Mouse (Mus musculus): ENCODE data around the gene Slco2a1. TPM values are rescaled to one million over a fixed set of nuclear protein-coding genes. Genes with fewer than 3 reads are reported as not detected.

The Slco2a1 gene
- polyA plus RNA-seq, 1 experiment from 2014 or later: 0.17 TPM

DNA sequence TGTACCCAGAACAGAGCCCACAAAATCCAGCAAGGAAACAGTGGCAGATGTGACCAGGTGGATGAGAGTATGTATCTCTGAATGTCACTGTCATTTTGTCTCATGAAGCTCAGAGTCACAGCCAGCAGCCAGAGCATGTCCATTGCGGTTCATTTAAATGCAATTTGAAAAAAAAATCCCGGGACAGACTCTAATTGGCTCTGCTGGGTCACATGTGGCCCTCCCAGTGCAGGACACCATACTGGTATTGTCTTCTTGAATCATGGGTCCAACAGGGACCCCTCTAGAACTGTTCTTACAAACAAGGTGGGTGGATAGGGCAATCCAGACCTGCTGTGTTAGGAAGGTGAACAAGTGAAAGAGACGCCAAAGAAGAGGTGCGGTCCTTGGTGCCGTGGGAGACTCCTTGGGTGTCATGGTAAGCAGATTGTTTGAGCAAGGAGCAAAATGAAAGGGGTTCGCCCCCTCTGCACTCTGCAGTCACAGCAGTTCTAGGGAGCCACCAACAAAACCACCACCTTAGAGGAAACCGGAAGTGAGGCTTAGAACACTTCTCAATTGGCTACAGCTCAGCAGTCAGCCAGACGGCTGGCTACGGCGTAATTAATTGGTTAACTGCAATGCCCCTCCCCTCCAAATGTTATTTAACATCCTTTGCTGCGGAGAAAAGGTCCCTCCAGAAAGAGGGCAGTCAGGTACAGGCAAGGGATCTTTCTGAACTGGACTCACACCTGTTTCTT, 38.8 kb downstream of the Slco2a1 start:
- H3K9me3 ChIP-seq (replicated peaks): no peaks in the 10 kb centered on the region
- peaks cover 7% of the 10 kb centered on the region for H3K4me1 ChIP-seq
- H3K36me3 ChIP-seq: no peaks in the 10 kb centered on the region
- DNase-seq (ENCODE audit: low spot score): no peak
- H3K27ac ChIP-seq (replicated peaks): no peak overlapping the region
- 80% methylated on average over 11 of the region's 11 CpGs for WGBS
- H3K27me3 ChIP-seq (ENCODE audit: low read depth, poor library complexity, severe bottlenecking): no peaks in the 10 kb centered on the region
- H3K4me3 ChIP-seq: no peak overlapping the region

DNA sequence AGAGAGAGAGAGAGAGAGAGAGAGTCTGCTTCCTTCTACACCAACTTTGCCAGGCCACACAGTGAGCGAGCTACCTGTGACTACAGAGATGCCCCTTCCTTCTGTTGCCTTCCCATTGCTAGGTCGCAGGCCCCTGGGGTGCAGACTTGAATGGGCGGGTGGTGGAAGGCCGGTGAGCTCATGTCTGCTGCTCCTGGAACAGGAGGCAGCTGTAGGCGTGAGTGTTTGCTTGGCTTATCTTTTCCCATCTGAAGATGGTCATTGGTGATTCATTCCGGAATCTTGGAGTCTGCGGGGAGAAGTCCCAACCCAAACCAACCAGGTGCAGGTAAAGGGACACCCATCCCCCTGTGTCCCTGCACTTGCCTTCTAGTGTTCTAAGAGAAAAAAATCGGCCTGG, 40.5 kb downstream of the Slco2a1 start:
- peaks cover 7% of the 10 kb centered on the region for H3K4me1 ChIP-seq
- H3K27me3 ChIP-seq (ENCODE audit: low read depth, poor library complexity, severe bottlenecking): no peaks in the 10 kb centered on the region
- no peaks in the 10 kb centered on the region for H3K36me3 ChIP-seq
- no peak overlapping the region for H3K27ac ChIP-seq (replicated peaks)
- 60% methylated on average over 8 of the region's 8 CpGs for WGBS
- H3K9me3 ChIP-seq (replicated peaks): no peaks in the 10 kb centered on the region
- no peak overlapping the region for H3K4me3 ChIP-seq
- DNase-seq (ENCODE audit: low spot score): no peak

DNA sequence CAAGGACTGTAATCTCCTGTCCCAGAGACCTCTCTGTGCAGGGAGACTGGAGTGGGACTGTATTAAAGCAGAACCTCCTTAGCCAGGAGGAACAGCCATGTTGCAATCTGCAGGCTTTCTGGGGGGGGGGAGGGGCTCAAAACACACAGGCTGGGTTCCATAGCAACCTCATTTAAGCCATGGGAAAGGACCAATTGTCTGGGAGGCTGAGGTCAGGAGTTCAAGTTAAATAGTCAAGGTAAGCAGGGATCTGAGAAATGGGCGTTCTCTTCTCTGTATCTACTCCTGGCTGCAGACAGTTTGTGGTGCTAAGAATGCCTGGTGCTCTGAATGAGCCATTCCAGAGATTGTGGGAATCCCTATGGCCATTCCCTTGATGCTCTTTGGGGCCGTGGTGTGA, 41.5 kb downstream of the Slco2a1 start:
- H3K27ac ChIP-seq (replicated peaks): no peak overlapping the region

DNA sequence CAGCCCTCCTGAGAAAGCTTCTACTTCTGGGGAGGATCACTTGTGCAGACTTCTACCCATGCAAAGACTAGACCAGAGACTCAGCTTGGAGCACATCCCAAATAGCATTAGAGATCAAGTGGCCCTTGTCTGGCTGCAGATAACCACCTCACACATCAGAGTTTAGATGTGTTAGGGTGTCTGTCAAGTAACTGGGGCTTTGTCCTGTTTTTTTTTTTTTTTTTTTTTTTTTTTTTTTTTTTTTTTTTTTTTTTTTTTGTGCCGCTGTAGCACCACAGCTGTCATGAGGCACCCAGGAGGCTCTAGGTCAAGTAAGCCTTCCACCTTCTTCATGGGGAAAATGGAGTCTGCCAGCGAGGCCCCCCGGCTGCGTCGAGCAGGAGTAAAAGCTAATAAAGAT, 42.7 kb downstream of the Slco2a1 start:
- Histone ChIP-seq H3K27me3 (ENCODE audit: low read depth, poor library complexity, severe bottlenecking) (no peaks in the 10 kb centered on the region), H3K27ac (replicated peaks) (no peak overlapping the region), H3K4me3 (no peak overlapping the region), H3K36me3 (no peaks in the 10 kb centered on the region), H3K4me1 (peaks cover 7% of the 10 kb centered on the region), H3K9me3 (replicated peaks) (no peaks in the 10 kb centered on the region)
- no peak for DNase-seq (ENCODE audit: low spot score)
- 88% methylated on average over 5 of the region's 5 CpGs for WGBS

More for the DNA sequence above, 41.5 kb downstream of the Slco2a1 start:
- Histone ChIP-seq H3K27me3 (ENCODE audit: low read depth, poor library complexity, severe bottlenecking) (no peaks in the 10 kb centered on the region), H3K4me1 (peaks cover 7% of the 10 kb centered on the region), H3K36me3 (no peaks in the 10 kb centered on the region), H3K4me3 (no peak overlapping the region), H3K9me3 (replicated peaks) (no peaks in the 10 kb centered on the region)
- no peak for DNase-seq (ENCODE audit: low spot score)
- 75% methylated on average over 2 of the region's 2 CpGs for WGBS

DNA sequence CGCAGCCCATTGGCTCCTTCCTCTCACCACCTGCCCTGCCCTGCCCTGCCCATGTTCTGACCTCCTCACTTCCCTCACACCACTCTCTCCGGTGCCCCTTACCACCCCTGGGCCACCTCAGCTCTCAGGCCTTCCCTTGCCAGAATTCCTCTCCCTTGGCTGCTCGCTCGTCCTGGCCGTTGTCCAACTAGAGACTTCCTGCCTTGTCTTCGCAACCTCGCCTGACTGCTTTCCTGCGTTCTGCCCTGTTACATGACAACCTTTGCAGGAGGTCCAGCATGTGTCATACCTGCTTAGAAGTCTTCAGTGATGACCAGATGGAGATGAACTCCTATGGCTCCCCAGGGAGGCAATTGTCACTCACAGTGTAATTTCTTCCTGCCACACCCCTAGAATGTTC, 43.7 kb downstream of the Slco2a1 start:
- 90% methylated on average over 8 of the region's 8 CpGs for WGBS
- no peak overlapping the region for H3K27ac ChIP-seq (replicated peaks)

DNA sequence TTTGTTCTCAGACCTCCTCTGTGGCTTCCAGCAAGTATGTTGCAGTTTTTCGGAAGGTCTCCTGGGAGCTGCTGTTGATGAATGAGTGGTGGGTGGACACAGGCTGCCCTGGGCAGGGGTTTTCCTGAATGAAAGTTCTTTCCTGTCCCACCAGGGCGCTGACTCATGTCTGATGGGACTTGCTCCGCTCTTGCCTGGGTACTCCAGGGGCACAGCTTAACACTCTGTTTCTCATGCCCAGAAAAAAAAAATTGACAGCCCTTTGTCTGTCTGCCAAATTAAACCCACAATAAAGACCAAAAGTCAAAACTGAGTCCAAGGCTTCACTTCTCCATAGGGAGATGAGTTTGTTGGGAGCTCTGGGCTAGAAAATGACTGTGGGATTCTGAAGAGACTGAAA, 44.9 kb downstream of the Slco2a1 start:
- no peak overlapping the region for H3K4me3 ChIP-seq
- no peaks in the 10 kb centered on the region for H3K9me3 ChIP-seq (replicated peaks)
- no peak for DNase-seq (ENCODE audit: low spot score)
- no peaks in the 10 kb centered on the region for H3K36me3 ChIP-seq
- peaks cover 7% of the 10 kb centered on the region for H3K4me1 ChIP-seq
- 83% methylated on average over 3 of the region's 3 CpGs for WGBS
- no peaks in the 10 kb centered on the region for H3K27me3 ChIP-seq (ENCODE audit: low read depth, poor library complexity, severe bottlenecking)
- no peak overlapping the region for H3K27ac ChIP-seq (replicated peaks)

More for the DNA sequence above, 43.7 kb downstream of the Slco2a1 start:
- no peaks in the 10 kb centered on the region for H3K27me3 ChIP-seq (ENCODE audit: low read depth, poor library complexity, severe bottlenecking)
- no peak overlapping the region for H3K4me3 ChIP-seq
- H3K4me1 ChIP-seq: peaks cover 7% of the 10 kb centered on the region
- H3K36me3 ChIP-seq: no peaks in the 10 kb centered on the region
- no peaks in the 10 kb centered on the region for H3K9me3 ChIP-seq (replicated peaks)
- no peak for DNase-seq (ENCODE audit: low spot score)

DNA sequence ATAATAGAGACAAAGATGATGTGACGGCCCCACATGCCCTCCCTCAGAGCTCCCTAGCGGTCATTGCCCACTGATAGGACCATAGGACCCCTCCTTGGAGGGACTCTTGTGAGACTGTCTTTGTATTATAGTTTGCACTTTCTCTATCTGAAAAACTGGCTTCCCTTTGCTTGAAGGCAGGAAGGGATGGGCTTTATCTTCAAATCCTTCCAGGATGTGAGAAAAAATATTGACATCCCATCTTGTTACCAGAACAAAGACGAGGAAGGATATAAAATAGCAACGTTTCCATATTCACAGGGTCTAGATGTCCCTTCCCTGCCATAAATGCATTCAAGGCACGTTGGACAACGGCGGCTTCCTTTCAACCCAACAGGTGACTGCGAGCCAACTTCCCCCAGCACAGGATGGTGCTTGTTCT, 48.5 kb downstream of the Slco2a1 start:
- H3K36me3 ChIP-seq: no peaks in the 10 kb centered on the region
- 88% methylated on average over 8 of the region's 8 CpGs for WGBS

DNA sequence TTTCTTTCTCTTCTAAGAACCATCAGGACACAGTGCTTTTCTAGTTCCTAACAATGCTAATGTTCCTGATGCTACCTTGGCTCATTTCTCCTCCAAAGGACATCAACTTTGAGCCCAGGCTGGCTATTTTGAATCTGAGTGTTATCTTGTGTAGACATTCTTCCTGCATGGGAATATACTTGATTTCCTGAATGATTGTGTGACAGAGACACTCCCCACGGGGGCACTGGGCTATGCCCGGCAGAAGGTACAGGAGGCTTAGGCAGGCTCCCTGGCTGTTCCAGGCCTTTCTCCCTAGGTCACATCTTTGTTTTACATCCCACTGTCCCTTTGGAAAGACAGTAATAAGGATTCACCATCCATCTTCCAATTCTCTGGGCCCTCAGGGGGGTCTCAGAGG, 49.8 kb downstream of the Slco2a1 start:
- H3K36me3 ChIP-seq: no peaks in the 10 kb centered on the region
- no peak overlapping the region for H3K4me3 ChIP-seq
- DNase-seq (ENCODE audit: low spot score): no peak
- no peaks in the 10 kb centered on the region for H3K27me3 ChIP-seq (ENCODE audit: low read depth, poor library complexity, severe bottlenecking)
- H3K9me3 ChIP-seq (replicated peaks): no peaks in the 10 kb centered on the region
- 78% methylated on average over 2 of the region's 2 CpGs for WGBS
- H3K27ac ChIP-seq (replicated peaks): no peak overlapping the region
- no peaks in the 10 kb centered on the region for H3K4me1 ChIP-seq

More for the DNA sequence above, 48.5 kb downstream of the Slco2a1 start:
- Histone ChIP-seq H3K9me3 (replicated peaks) (no peaks in the 10 kb centered on the region), H3K27ac (replicated peaks) (no peak overlapping the region), H3K4me1 (no peaks in the 10 kb centered on the region), H3K27me3 (ENCODE audit: low read depth, poor library complexity, severe bottlenecking) (no peaks in the 10 kb centered on the region), H3K4me3 (no peak overlapping the region)
- no peak for DNase-seq (ENCODE audit: low spot score)

DNA sequence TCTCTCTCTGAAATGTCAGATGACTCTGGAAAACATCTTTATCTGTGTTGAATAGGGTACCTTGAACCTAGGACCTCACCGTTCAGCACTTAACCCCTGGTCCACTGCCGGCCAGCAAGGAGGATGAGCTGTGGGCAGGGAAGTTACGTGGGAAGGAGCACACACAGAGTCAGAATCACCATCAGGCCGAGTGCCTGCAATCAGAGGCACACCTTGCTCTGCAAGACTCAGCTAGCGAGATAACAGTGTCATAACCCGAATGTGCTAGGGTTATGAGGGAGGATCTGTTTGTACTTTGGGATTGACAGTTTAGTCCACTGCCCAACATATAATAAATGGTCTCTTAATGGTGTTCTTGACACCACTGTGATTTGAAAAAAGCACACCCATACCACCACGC, 50.2 kb downstream of the Slco2a1 start:
- H3K36me3 ChIP-seq: no peaks in the 10 kb centered on the region
- 88% methylated on average over 7 of the region's 7 CpGs for WGBS
- no peaks in the 10 kb centered on the region for H3K27me3 ChIP-seq (ENCODE audit: low read depth, poor library complexity, severe bottlenecking)
- H3K9me3 ChIP-seq (replicated peaks): no peaks in the 10 kb centered on the region
- DNase-seq (ENCODE audit: low spot score): no peak
- no peaks in the 10 kb centered on the region for H3K4me1 ChIP-seq
- no peak overlapping the region for H3K27ac ChIP-seq (replicated peaks)
- no peak overlapping the region for H3K4me3 ChIP-seq

DNA sequence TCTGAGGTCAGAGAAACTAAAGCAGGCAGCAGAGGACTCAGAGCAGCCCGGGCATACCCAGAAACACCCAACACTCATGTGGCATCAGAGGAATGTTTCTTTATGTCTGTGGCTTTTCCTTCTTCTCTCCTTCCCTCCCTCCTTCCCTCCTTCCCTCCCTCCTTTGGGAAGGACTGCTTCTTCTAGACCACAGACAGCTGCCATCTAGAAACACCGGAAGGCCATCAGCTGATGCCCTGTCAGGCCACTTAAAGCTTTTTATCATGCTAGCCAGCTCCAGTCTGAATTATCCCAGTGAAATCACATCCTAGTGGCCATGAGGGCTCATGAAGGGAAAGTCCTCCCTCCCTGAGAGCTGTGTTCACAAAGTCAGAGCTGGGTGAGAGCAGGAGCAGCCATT, 52.1 kb downstream of the Slco2a1 start:
- DNase-seq (ENCODE audit: low spot score): no peak
- Histone ChIP-seq H3K27ac (replicated peaks) (no peak overlapping the region), H3K9me3 (replicated peaks) (no peaks in the 10 kb centered on the region), H3K36me3 (no peaks in the 10 kb centered on the region), H3K4me1 (no peaks in the 10 kb centered on the region), H3K27me3 (ENCODE audit: low read depth, poor library complexity, severe bottlenecking) (no peaks in the 10 kb centered on the region), H3K4me3 (no peak overlapping the region)
- WGBS: 87% methylated on average over 2 of the region's 2 CpGs

DNA sequence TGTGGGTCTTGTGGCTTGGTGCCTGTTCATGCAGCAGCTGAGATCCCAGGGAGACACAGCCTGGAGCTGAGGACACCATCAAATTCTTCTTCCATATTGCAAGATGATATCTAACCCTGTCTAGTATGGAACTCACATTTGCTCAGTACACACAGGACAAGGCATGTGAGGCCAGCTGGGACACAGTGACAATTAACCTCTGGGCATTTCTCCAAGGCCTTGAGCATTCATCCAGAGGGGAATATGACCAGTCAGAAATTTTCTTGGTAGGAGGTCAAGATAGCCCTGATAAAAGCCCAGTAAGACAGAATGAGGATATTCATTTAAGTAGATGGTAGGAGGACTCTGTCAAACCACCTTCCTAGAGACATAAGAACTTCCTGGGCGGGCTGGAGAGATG, 56.9 kb downstream of the Slco2a1 start:
- no peak for DNase-seq (ENCODE audit: low spot score)
- Histone ChIP-seq H3K4me3 (no peak overlapping the region), H3K27me3 (ENCODE audit: low read depth, poor library complexity, severe bottlenecking) (no peaks in the 10 kb centered on the region), H3K36me3 (no peaks in the 10 kb centered on the region), H3K9me3 (replicated peaks) (no peaks in the 10 kb centered on the region), H3K4me1 (no peaks in the 10 kb centered on the region), H3K27ac (replicated peaks) (no peak overlapping the region)
- 74% methylated on average over 1 of the region's 1 CpGs for WGBS

DNA sequence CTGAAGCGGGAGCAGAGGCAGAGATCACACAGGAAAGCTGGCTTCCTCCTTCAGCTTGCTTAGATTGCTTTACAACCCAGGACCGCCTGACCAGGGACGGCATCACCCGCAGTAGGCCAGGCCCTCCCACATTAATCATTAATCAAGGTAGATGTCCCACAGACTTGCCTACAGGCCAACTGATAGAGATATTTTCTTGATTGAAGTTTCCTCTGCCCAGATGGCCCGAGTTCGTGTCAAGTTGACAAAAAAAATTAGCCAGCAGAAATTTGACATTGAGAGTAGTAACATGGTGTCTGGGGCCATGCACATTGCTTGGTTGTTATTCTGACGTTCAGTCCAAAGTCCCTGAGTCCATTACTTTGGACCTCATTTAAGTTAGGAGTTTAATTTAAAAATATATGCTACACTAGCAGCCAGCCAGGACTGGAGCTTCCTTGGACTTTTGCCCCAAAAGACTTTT, 60.6 kb downstream of the Slco2a1 start:
- no peak overlapping the region for H3K27ac ChIP-seq (replicated peaks)
- WGBS: 93% methylated on average over 7 of the region's 7 CpGs
- no peaks in the 10 kb centered on the region for H3K36me3 ChIP-seq
- no peaks in the 10 kb centered on the region for H3K27me3 ChIP-seq (ENCODE audit: low read depth, poor library complexity, severe bottlenecking)
- no peak for DNase-seq (ENCODE audit: low spot score)
- H3K4me1 ChIP-seq: no peaks in the 10 kb centered on the region
- no peaks in the 10 kb centered on the region for H3K9me3 ChIP-seq (replicated peaks)
- no peak overlapping the region for H3K4me3 ChIP-seq

DNA sequence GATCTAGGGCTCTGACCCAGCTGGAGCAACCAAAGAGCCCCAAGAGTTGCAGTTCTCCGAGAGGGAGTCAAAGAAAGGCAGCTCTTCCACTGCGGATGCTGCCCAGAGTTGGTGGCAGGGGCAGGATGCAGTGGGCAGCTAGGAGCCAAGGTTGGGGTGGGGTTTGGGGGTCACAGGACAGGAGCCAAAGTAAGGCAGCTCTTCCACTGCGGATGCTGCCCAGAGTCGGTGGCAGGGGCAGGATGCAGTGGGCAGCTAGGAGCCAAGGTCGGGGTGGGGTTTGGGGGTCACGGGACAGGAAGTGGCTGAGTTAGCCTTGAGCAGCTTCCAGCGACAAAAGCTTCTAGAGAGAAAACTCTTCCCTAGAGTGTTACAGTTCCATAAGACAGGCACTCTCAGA, 65.3 kb downstream of the Slco2a1 start:
- Histone ChIP-seq H3K36me3 (no peaks in the 10 kb centered on the region), H3K27me3 (ENCODE audit: low read depth, poor library complexity, severe bottlenecking) (no peaks in the 10 kb centered on the region), H3K4me1 (peaks cover 5% of the 10 kb centered on the region; the same call in 1 of the 2 replicates), H3K4me3 (no peak overlapping the region), H3K27ac (replicated peaks) (0 out of 2 replicates have a peak overlapping the region, but pooled peaks have one; percentile 18), H3K9me3 (replicated peaks) (no peaks in the 10 kb centered on the region)
- 76% methylated on average over 7 of the region's 7 CpGs for WGBS
- DNase-seq (ENCODE audit: low spot score): no peak
